Mouse (Mus musculus): ENCODE data around the gene Cda.

GRCm38 (mm10) chr4:138336876-138337275 is 30.9 kb downstream of the Cda start:
- TF ChIP-seq POLR2A (IDR thresholded peaks at IDR 0.05; ENCODE audit: low read depth, low read length) (no peak), CTCF (IDR thresholded peaks at IDR 0.05; ENCODE audit: borderline replicate concordance, insufficient read depth, low read length) (no peak)
